Mouse (Mus musculus) gonadal fat pad, adult 2 months (tissue): Measurements from ENCODE around the gene Tmem125. TPM values are rescaled to one million over a fixed set of nuclear protein-coding genes. Genes with fewer than 3 reads are reported as not detected.

Experiments used
- polyA plus RNA-seq: library from polyadenylated mRNA; depleted of rRNA; stranded (reverse); fragments of >200 nt; gene quantifications from 2 replicates; pipeline ENCODE4 v1.2.3, GENCODE M21; 2012; rRNA removed

Tmem125 gene
- polyA plus RNA-seq, 1 experiment, result 25.1 TPM

Other genes with a start within 250 kb of the Tmem125 start
- 18.1 and 20.6 TPM in 2 replicates for gene Szt2, start 134.8 kb downstream of the Tmem125 start, polyA plus RNA-seq
- gene Med8, start 134.7 kb downstream of the Tmem125 start, polyA plus RNA-seq, result 36.9 and 45.5 TPM in 2 replicates
- gene Elovl1, start 116.0 kb downstream of the Tmem125 start, polyA plus RNA-seq, result 120 and 164 TPM in 2 replicates
- 5.1 and 8.8 TPM in 2 replicates for gene Cdc20, start 106.7 kb downstream of the Tmem125 start, polyA plus RNA-seq
- gene Mpl, start 86.5 kb downstream of the Tmem125 start, polyA plus RNA-seq, result 0.06 and 0.07 TPM in 2 replicates
- 37.1 and 47.6 TPM in 2 replicates for gene Tie1, start 54.0 kb downstream of the Tmem125 start, polyA plus RNA-seq
- gene 2610528J11Rik, start 17.0 kb downstream of the Tmem125 start, polyA plus RNA-seq, result 26.7 and 28.6 TPM in 2 replicates
- gene Cfap57, start 76.7 kb upstream of the Tmem125 start, polyA plus RNA-seq, result 0.30 and 0.71 TPM in 2 replicates
- gene Ebna1bp2, start 76.8 kb upstream of the Tmem125 start, polyA plus RNA-seq, result 16.8 and 22.0 TPM in 2 replicates
- gene Olfr62, start 114.9 kb upstream of the Tmem125 start, polyA plus RNA-seq, result not detected in 2 replicates
- 0.11 and 0.25 TPM in 2 replicates for gene Olfr1342, start 148.7 kb upstream of the Tmem125 start, polyA plus RNA-seq
- 0.25 and 0.53 TPM in 2 replicates for gene Olfr1341, start 159.5 kb upstream of the Tmem125 start, polyA plus RNA-seq
- gene Olfr1340, start 176.1 kb upstream of the Tmem125 start, polyA plus RNA-seq, result not detected in 2 replicates
- not detected in 2 replicates for gene Olfr1339, start 188.1 kb upstream of the Tmem125 start, polyA plus RNA-seq
- gene Olfr1338, start 214.7 kb upstream of the Tmem125 start, polyA plus RNA-seq, result 8.5 and 10.8 TPM in 2 replicates
- 0.42 TPM in 1 of 2 replicates, not detected in the other for gene Olfr1337, start 238.5 kb upstream of the Tmem125 start, polyA plus RNA-seq